Mouse (Mus musculus): ENCODE results near the gene Olfr1359. TPM values are rescaled to one million over a fixed set of nuclear protein-coding genes. Genes with fewer than 3 reads are reported as not detected.
"Not testable (repeated sequence)": the region's sequence is repeated elsewhere in the genome, so short reads cannot be mapped to it uniquely, and the experiment has no call there.

Gene Olfr1359
- total RNA-seq (2017), result not detected in 3 replicates

GRCm38 (mm10) chr13:21697811-21698210 is at the start of gene Olfr1359:
Gene Olfr1359, plus strand, starts transcription at chr13:21698111.
- ATAC-seq (replicated peaks; ENCODE audit: insufficient number of reproducible peaks, low FRiP score, low TSS enrichment, poor library complexity, severe bottlenecking), result no peak

GRCm38 (mm10) chr13:21663286-21663685 is 34.6 kb upstream of the Olfr1359 start, which contains the start of gene Olfr1361:
Gene Olfr1361, minus strand, starts transcription at chr13:21663386.
- ATAC-seq (replicated peaks; ENCODE audit: insufficient number of reproducible peaks, low FRiP score, low TSS enrichment, poor library complexity, severe bottlenecking), result no peak

- no peak for ATAC-seq (replicated peaks; ENCODE audit: insufficient number of reproducible peaks, low FRiP score, low TSS enrichment, poor library complexity, severe bottlenecking)
These were observed 20.6 kb upstream of the Olfr1359 start, which contains the start of gene Olfr1360 for GRCm38 (mm10) chr13:21677305-21677704. Gene Olfr1360, minus strand, starts transcription at chr13:21677405.

GRCm38 (mm10) chr13:21706669-21707068 is 8.8 kb downstream of the Olfr1359 start:
- ATAC-seq (replicated peaks; ENCODE audit: insufficient number of reproducible peaks, low FRiP score, low TSS enrichment, poor library complexity, severe bottlenecking), result no peak

- peak; percentile 79 for ATAC-seq (replicated peaks; ENCODE audit: insufficient number of reproducible peaks, low FRiP score, low TSS enrichment, poor library complexity, severe bottlenecking)
These were observed 12.3 kb downstream of the Olfr1359 start for GRCm38 (mm10) chr13:21710031-21710711.

- no peak for ATAC-seq (replicated peaks; ENCODE audit: insufficient number of reproducible peaks, low FRiP score, low TSS enrichment, poor library complexity, severe bottlenecking)
These were observed 13.1 kb downstream of the Olfr1359 start for GRCm38 (mm10) chr13:21710821-21711525.

- no peak for ATAC-seq (replicated peaks; ENCODE audit: insufficient number of reproducible peaks, low FRiP score, low TSS enrichment, poor library complexity, severe bottlenecking)
These were observed 13.8 kb downstream of the Olfr1359 start for GRCm38 (mm10) chr13:21711698-21712097.

- peak; percentile 46 for ATAC-seq (replicated peaks; ENCODE audit: insufficient number of reproducible peaks, low FRiP score, low TSS enrichment, poor library complexity, severe bottlenecking)
These were observed 16.8 kb downstream of the Olfr1359 start for GRCm38 (mm10) chr13:21714725-21715124.

- ATAC-seq (replicated peaks; ENCODE audit: insufficient number of reproducible peaks, low FRiP score, low TSS enrichment, poor library complexity, severe bottlenecking), result no peak
These were observed 17.4 kb downstream of the Olfr1359 start for GRCm38 (mm10) chr13:21715131-21715863.

- peak; percentile 84 for ATAC-seq (replicated peaks; ENCODE audit: insufficient number of reproducible peaks, low FRiP score, low TSS enrichment, poor library complexity, severe bottlenecking)
These were observed 18.1 kb downstream of the Olfr1359 start, which contains the start of the genes Hist1h2bl and Hist1h2ai for GRCm38 (mm10) chr13:21715864-21716539. Gene Hist1h2bl, minus strand, starts transcription at chr13:21716143. Gene Hist1h2ai, plus strand, starts transcription at chr13:21716422.

- peak; percentile 54 for ATAC-seq (replicated peaks; ENCODE audit: insufficient number of reproducible peaks, low FRiP score, low TSS enrichment, poor library complexity, severe bottlenecking)
These were observed 18.9 kb downstream of the Olfr1359 start for GRCm38 (mm10) chr13:21716540-21717391.

- peak; percentile 47; the same call in 1 of the 2 replicates for ATAC-seq (replicated peaks; ENCODE audit: insufficient number of reproducible peaks, low FRiP score, low TSS enrichment, poor library complexity, severe bottlenecking)
These were observed 19.8 kb downstream of the Olfr1359 start, which contains the start of gene Hist1h3h for GRCm38 (mm10) chr13:21717397-21718357. Gene Hist1h3h, plus strand, starts transcription at chr13:21717659.

GRCm38 (mm10) chr13:21718381-21719080 is 20.6 kb downstream of the Olfr1359 start:
- no peak for ATAC-seq (replicated peaks; ENCODE audit: insufficient number of reproducible peaks, low FRiP score, low TSS enrichment, poor library complexity, severe bottlenecking)

- ATAC-seq (replicated peaks; ENCODE audit: insufficient number of reproducible peaks, low FRiP score, low TSS enrichment, poor library complexity, severe bottlenecking), result not testable (repeated sequence)
These were observed 23.3 kb downstream of the Olfr1359 start for GRCm38 (mm10) chr13:21721107-21721756.

- peak; percentile 94 for ATAC-seq (replicated peaks; ENCODE audit: insufficient number of reproducible peaks, low FRiP score, low TSS enrichment, poor library complexity, severe bottlenecking)
These were observed 24.0 kb downstream of the Olfr1359 start, which contains the start of gene Hist1h2bm for GRCm38 (mm10) chr13:21721757-21722372. Gene Hist1h2bm, plus strand, starts transcription at chr13:21722044.

Measured in monocyte, adult 5-6 weeks (primary cell).